Mouse (Mus musculus) bone marrow macrophage, adult 2 months (primary cell): ENCODE measurements around the gene Gucy1b1. TPM values are rescaled to one million over a fixed set of nuclear protein-coding genes. Genes with fewer than 3 reads are reported as not detected.

Experiments used
- H3K27ac ChIP-seq: 2 replicates; pipeline ENCODE4 v1.5.1; 2012; ENCODE audit warnings: low read depth, low read length; ENCODE audit not compliant: insufficient read depth
- H3K4me1 ChIP-seq: 2 replicates; pipeline ENCODE4 v1.6.1; 2012; ENCODE audit warnings: low read length; ENCODE audit not compliant: control insufficient read depth, insufficient read depth
- H3K4me3 ChIP-seq: 2 replicates; pipeline ENCODE4 v1.5.1; 2012; ENCODE audit warnings: mild to moderate bottlenecking, low read length, moderate library complexity; ENCODE audit not compliant: insufficient read depth
- CTCF ChIP-seq: IDR thresholded peaks from 2 replicates; pipeline ENCODE4 v1.5.1; 2012; ENCODE audit warnings: low read depth, mild to moderate bottlenecking, low read length, moderate library complexity
- POLR2A ChIP-seq: IDR thresholded peaks from 2 replicates; pipeline ENCODE4 v1.6.1; 2012; ENCODE audit warnings: mild to moderate bottlenecking, low read depth, low read length, borderline replicate concordance
- polyA plus RNA-seq: library from polyadenylated mRNA; stranded (reverse); fragments of >200 nt; gene quantifications from 2 replicates; pipeline ENCODE4 v1.2.4, GENCODE M21; 2012; ENCODE audit not compliant: missing spikeins, insufficient read depth, insufficient read length

Gene Gucy1b1
- polyA plus RNA-seq, 1 experiment = not detected

DNA sequence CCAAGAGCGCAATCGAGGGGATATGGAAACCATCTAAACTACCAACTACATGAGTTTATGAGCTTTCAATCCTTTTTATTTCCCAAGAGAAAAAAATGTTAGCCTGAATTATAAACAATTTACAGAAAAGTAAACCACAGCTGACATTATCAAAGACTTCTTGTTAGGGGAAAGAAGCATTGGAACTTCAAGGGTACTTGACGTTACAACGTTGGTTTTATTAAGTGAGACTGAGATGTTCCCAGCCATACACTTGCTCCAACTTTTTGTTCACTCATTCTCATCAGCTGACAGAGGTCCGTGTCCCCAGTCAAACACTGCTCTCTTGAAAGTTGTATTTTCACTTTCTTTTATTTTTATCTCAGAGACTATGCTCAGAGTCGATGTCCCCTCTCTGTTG lies 30.8 kb downstream of the Gucy1b1 start:
- no peak overlapping the region for H3K27ac ChIP-seq
- TF ChIP-seq POLR2A (no peak), CTCF (no peak)
- H3K4me3 ChIP-seq = no peak overlapping the region
- no peaks in the 10 kb centered on the region for H3K4me1 ChIP-seq

GRCm38 (mm10) chr3:82036262-82037044 lies 38.0 kb downstream of the Gucy1b1 start:
- Histone ChIP-seq H3K4me3 (no peak overlapping the region), H3K27ac (no peak overlapping the region), H3K4me1 (no peaks in the 10 kb centered on the region)
- no peak for TF ChIP-seq CTCF
- TF ChIP-seq POLR2A = no peak

DNA sequence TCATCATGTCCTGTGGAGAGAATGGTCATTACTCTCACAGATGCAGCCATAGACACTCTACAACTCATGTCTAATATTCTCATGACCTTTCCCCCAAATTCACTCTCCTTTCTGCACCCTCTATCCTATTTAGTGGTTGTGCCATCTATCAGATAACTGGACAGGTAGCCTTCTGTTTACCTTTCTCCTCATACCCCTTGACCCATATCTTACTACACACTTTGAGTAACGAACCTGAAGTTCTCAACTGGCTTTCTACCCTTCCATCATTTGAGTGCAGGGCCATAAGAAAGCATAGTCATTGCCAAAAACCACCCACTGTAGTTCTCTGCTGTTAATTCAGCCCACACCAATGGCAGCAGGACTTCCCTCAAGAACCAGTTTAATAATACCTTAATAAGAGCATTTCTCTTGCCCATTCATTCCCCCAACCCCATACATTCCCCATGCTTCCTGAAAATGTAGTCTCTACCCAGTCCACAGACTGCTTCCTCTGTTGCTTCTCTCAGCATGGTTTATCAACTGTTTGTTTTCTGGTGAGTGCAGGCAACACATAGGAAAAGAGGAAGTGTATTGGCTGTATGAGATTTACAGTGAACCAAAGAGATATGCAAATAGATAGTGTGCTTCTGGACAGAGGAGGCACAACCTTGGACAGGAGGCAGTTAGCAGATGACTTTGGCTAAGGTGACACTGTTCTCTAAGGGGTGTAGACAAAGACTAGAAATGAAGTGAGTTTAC lies 44.3 kb downstream of the Gucy1b1 start:
- no peaks in the 10 kb centered on the region for H3K4me1 ChIP-seq
- H3K4me3 ChIP-seq = no peak overlapping the region
- no peak for TF ChIP-seq CTCF
- no peak overlapping the region for H3K27ac ChIP-seq

DNA sequence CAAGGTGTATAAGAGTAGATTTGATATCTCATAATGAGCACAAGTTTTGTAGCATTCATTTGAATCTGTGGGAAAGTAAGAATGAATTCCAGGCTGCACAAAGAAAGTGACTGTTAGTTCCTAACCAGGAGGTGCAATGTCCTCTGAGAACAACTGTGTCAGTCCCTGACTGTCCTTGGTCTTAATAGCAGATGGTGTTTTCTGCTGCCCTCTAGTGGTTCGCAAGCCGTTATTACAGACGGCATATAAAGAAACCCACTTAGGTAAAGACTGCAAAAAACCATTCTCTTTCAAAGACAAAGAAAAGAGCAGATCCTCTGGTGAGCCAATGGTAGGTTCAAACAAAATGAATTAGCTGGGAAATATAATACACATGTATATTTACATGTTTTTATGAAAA lies 45.3 kb downstream of the Gucy1b1 start:
- no peak overlapping the region for H3K27ac ChIP-seq

DNA sequence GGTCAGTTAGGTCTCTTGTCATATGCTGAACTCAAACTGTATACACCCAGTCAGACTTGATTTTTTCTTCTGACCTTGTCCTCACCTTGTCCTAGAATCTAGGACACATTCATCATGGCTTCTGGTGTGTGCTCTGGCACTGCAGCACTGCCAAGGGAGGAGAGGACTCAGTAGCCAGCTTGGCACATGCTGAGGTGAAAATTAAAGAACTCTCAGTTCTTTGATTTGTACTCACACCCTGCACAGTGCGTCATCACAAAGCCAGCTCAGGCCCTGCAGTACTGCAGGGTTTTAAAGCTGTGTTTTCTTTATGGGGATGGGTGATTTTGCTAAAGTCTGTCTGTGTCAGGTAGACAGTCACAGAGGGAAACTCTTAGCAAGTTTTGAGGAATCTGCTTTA lies 47.2 kb downstream of the Gucy1b1 start:
- H3K4me3 ChIP-seq = no peak overlapping the region
- H3K27ac ChIP-seq = no peak overlapping the region
- no peaks in the 10 kb centered on the region for H3K4me1 ChIP-seq
- TF ChIP-seq POLR2A (no peak), CTCF (no peak)

More for the DNA sequence above, 45.3 kb downstream of the Gucy1b1 start:
- TF ChIP-seq POLR2A (no peak), CTCF (no peak)
- Histone ChIP-seq H3K4me3 (no peak overlapping the region), H3K4me1 (no peaks in the 10 kb centered on the region)

DNA sequence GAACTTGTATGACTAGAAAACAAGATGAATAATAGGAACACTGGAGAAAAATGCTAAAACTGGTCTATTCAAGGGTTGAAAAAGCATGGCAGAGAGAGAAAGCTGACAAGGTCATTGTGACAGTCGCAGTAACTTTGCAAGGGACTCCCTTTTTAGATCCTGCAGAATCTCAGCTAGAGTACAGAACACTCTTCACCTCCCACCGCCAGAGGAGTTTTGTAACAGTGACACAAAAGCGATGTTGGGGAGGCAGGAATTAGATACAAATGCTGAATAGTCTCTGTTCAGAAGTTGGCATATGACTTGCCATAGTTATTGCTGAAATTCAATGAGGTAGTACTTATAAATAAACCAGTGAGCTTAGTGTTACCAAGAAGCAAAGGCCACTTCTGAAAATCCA lies 51.4 kb downstream of the Gucy1b1 start:
- no peaks in the 10 kb centered on the region for H3K4me1 ChIP-seq
- TF ChIP-seq POLR2A (no peak), CTCF (no peak)
- no peak overlapping the region for H3K4me3 ChIP-seq
- H3K27ac ChIP-seq = no peak overlapping the region

DNA sequence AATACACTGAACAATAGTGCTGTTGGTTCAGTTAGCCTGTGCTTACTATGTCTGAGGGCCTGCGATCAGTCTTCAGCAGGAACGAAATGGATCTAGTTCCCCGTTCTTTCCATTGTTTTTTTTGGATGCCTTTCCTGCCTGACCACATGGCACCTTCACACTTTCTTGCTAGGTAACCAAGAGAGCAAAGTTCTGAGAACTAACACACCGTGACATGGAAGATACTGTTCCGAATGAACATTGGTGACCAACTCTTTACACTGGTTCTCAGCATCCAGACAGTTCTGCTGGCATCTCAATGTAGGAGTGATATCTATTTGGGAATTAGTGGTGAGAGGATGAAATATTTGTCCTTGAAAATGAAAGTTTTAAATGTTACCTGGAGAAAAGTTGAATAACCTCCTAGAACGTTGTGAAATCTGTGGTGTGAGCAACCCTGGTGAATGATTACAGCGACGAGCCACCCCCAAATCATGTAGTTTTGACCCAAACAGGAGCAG lies 52.0 kb downstream of the Gucy1b1 start:
- no peak for TF ChIP-seq CTCF
- no peak for TF ChIP-seq POLR2A
- H3K4me3 ChIP-seq = no peak overlapping the region
- H3K27ac ChIP-seq = no peak overlapping the region

GRCm38 (mm10) chr3:82014148-82014703 lies 60.3 kb downstream of the Gucy1b1 start:
- H3K4me1 ChIP-seq = no peaks in the 10 kb centered on the region
- no peak for TF ChIP-seq POLR2A
- TF ChIP-seq CTCF = no peak
- no peak overlapping the region for H3K4me3 ChIP-seq
- no peak overlapping the region for H3K27ac ChIP-seq

More for the DNA sequence above, 52.0 kb downstream of the Gucy1b1 start:
- H3K4me1 ChIP-seq = no peaks in the 10 kb centered on the region

GRCm38 (mm10) chr3:82007002-82007401 lies 67.5 kb downstream of the Gucy1b1 start:
- no peak overlapping the region for H3K27ac ChIP-seq
- TF ChIP-seq POLR2A = no peak
- no peak for TF ChIP-seq CTCF
- H3K4me1 ChIP-seq = no peaks in the 10 kb centered on the region
- H3K4me3 ChIP-seq = no peak overlapping the region

DNA sequence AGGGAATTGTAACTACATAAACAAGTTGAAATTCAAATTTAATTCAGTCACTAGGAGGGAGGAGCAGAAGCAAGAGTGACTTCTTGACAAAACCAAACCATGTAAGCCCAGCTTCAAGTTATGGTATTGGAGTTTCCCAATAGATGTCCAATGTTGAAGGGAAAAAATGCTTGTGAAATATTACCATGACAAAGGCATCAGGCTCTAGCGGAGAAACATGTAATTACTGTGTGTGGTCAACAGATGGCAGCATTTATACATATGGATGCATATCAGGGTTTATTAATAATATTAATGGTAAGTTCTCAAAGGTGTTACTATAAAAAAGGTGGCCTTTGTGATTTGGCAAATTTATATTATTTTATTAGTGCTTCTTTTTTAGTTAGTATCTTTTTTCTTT lies 78.5 kb downstream of the Gucy1b1 start:
- H3K4me3 ChIP-seq = no peak overlapping the region
- H3K4me1 ChIP-seq = no peaks in the 10 kb centered on the region
- no peak overlapping the region for H3K27ac ChIP-seq
- no peak for TF ChIP-seq POLR2A
